Mouse (Mus musculus) lung, embryonic 15.5 days (tissue): Measurements from ENCODE around the gene 5830473C10Rik. TPM values are rescaled to one million over a fixed set of nuclear protein-coding genes. Genes with fewer than 3 reads are reported as not detected.

ENCODE experiments used
- ATAC-seq: fragments of 200-750 bp; cut with Nextera tagmentation; 2 replicates; pipeline ENCODE4 v1.8.0; 2017; ENCODE audit warnings: moderate number of reproducible peaks, borderline replicate concordance; ENCODE audit not compliant: low FRiP score, low TSS enrichment; ENCODE audit errors: extremely low read depth
- H3K27ac ChIP-seq: fragments of 300-500 bp; sonication (generic); 2 replicates; pipeline ENCODE4 v1.5.1; 2015; ENCODE audit warnings: moderate library complexity, mild to moderate bottlenecking, inconsistent platforms
- H3K27me3 ChIP-seq: fragments of 300-500 bp; sonication (generic); 2 replicates; pipeline ENCODE4 v1.6.1; 2015; ENCODE audit warnings: inconsistent platforms
- H3K36me3 ChIP-seq: fragments of 300-500 bp; sonication (generic); 2 replicates; pipeline ENCODE4 v1.6.1; 2015; ENCODE audit warnings: inconsistent platforms
- H3K4me1 ChIP-seq: fragments of 300-500 bp; sonication (generic); 2 replicates; pipeline ENCODE4 v1.6.1; 2015; ENCODE audit warnings: inconsistent platforms
- H3K4me2 ChIP-seq: fragments of 300-500 bp; sonication (generic); 2 replicates; pipeline ENCODE4 v1.6.1; 2015; ENCODE audit warnings: inconsistent platforms, mild to moderate bottlenecking, moderate library complexity
- H3K4me3 ChIP-seq: fragments of 300-500 bp; sonication (generic); 2 replicates; pipeline ENCODE4 v1.5.1; 2015; ENCODE audit warnings: mild to moderate bottlenecking, inconsistent platforms
- H3K9ac ChIP-seq: fragments of 300-500 bp; sonication (generic); 2 replicates; pipeline ENCODE4 v1.6.1; 2015; ENCODE audit warnings: inconsistent platforms
- H3K9me3 ChIP-seq: fragments of 300-500 bp; sonication (generic); 2 replicates; pipeline ENCODE4 v1.6.1; 2016; ENCODE audit warnings: inconsistent platforms
- WGBS: fragments of 180-500 bp; shearing (Covaris S2); methylation state at CpG from one replicate; pipeline ENCODE4 v1.1.7; 2015; 5-methylcytosine and 5-hydroxymethylcytosine counted together
- polyA plus RNA-seq: library from polyadenylated mRNA; unstranded; fragments of >200 nt; fragmentation: Nextera tagmentation; extraction: Ambion mirVana; gene quantifications from 2 replicates; pipeline ENCODE4 v1.2.1, GENCODE M21; 2015

The 5830473C10Rik gene
- 0.08 and 0.09 TPM in 2 replicates for polyA plus RNA-seq

- Histone ChIP-seq H3K27ac (no peak within 1 kb of the TSS), H3K9ac (no peak within 1 kb of the TSS), H3K36me3 (no peaks in the 10 kb centered on the region), H3K4me2 (no peak within 1 kb of the TSS), H3K4me1 (no peaks in the 10 kb centered on the region), H3K27me3 (no peaks in the 10 kb centered on the region), H3K4me3 (no peak within 1 kb of the TSS), H3K9me3 (no peaks in the 10 kb centered on the region)
- 78% methylated on average over 6 of the region's 6 CpGs for WGBS
- ATAC-seq = no peak
Measured at GRCm38 (mm10) chr5:90560743-90561142, at the start of gene 5830473C10Rik. 5830473C10Rik (plus strand) TSS chr5:90561107.

- H3K9ac ChIP-seq = no peak overlapping the region
- H3K4me2 ChIP-seq = no peak overlapping the region
- no peaks in the 10 kb centered on the region for H3K27me3 ChIP-seq
- no peak for ATAC-seq
- H3K36me3 ChIP-seq = no peaks in the 10 kb centered on the region
- H3K4me3 ChIP-seq = no peak overlapping the region
- no peak overlapping the region for H3K27ac ChIP-seq
- no peaks in the 10 kb centered on the region for H3K9me3 ChIP-seq
- H3K4me1 ChIP-seq = no peaks in the 10 kb centered on the region
- 78% methylated on average over 6 of the region's 6 CpGs for WGBS
Measured at GRCm38 (mm10) chr5:90512288-90512955, 48.5 kb upstream of the 5830473C10Rik start.

GRCm38 (mm10) chr5:90515561-90515960, 45.3 kb upstream of the 5830473C10Rik start:
- no peaks in the 10 kb centered on the region for H3K9me3 ChIP-seq
- WGBS = 82% methylated on average over 6 of the region's 6 CpGs
- H3K27ac ChIP-seq = no peak overlapping the region
- H3K4me1 ChIP-seq = no peaks in the 10 kb centered on the region
- no peaks in the 10 kb centered on the region for H3K36me3 ChIP-seq
- no peak overlapping the region for H3K4me2 ChIP-seq
- no peak overlapping the region for H3K4me3 ChIP-seq
- ATAC-seq = no peak
- H3K9ac ChIP-seq = no peak overlapping the region
- H3K27me3 ChIP-seq = no peaks in the 10 kb centered on the region

- H3K4me1 ChIP-seq = no peaks in the 10 kb centered on the region
- H3K36me3 ChIP-seq = no peaks in the 10 kb centered on the region
- 57% methylated on average over 6 of the region's 6 CpGs for WGBS
- H3K9ac ChIP-seq = no peak within 1 kb of the TSS
- no peak for ATAC-seq
- H3K4me2 ChIP-seq = no peak within 1 kb of the TSS
- no peaks in the 10 kb centered on the region for H3K27me3 ChIP-seq
- H3K27ac ChIP-seq = no peak within 1 kb of the TSS
- no peak within 1 kb of the TSS for H3K4me3 ChIP-seq
- no peaks in the 10 kb centered on the region for H3K9me3 ChIP-seq
Measured at GRCm38 (mm10) chr5:90518356-90519100, 42.4 kb upstream of the 5830473C10Rik start, which contains the start of gene Afm. Afm (plus strand) TSS chr5:90518932.

- no peak overlapping the region for H3K9ac ChIP-seq
- no peak overlapping the region for H3K4me2 ChIP-seq
- no peak overlapping the region for H3K4me3 ChIP-seq
- ATAC-seq = no peak
- H3K27me3 ChIP-seq = no peaks in the 10 kb centered on the region
- no peak overlapping the region for H3K27ac ChIP-seq
- WGBS = 77% methylated on average over 8 of the region's 8 CpGs
- no peaks in the 10 kb centered on the region for H3K9me3 ChIP-seq
- no peaks in the 10 kb centered on the region for H3K4me1 ChIP-seq
- H3K36me3 ChIP-seq = no peaks in the 10 kb centered on the region
Measured at GRCm38 (mm10) chr5:90551191-90551590, 9.7 kb upstream of the 5830473C10Rik start.

- Histone ChIP-seq H3K4me2 (no peak overlapping the region), H3K36me3 (no peaks in the 10 kb centered on the region), H3K27ac (no peak overlapping the region), H3K4me1 (no peaks in the 10 kb centered on the region), H3K4me3 (no peak overlapping the region), H3K9ac (no peak overlapping the region), H3K27me3 (no peaks in the 10 kb centered on the region), H3K9me3 (no peaks in the 10 kb centered on the region)
- 57% methylated on average over 3 of the region's 3 CpGs for WGBS
- no peak for ATAC-seq
Measured at GRCm38 (mm10) chr5:90556052-90556451, 4.9 kb upstream of the 5830473C10Rik start.

- Histone ChIP-seq H3K4me1 (no peaks in the 10 kb centered on the region), H3K36me3 (no peaks in the 10 kb centered on the region), H3K27me3 (no peaks in the 10 kb centered on the region), H3K4me2 (no peak overlapping the region), H3K9me3 (no peaks in the 10 kb centered on the region), H3K4me3 (no peak overlapping the region), H3K9ac (no peak overlapping the region), H3K27ac (no peak overlapping the region)
- ATAC-seq = no peak
- WGBS = 94% methylated on average over 11 of the region's 11 CpGs
Measured at GRCm38 (mm10) chr5:90561721-90562275, 891 bp downstream of the 5830473C10Rik start.

GRCm38 (mm10) chr5:90562880-90563279, 2.0 kb downstream of the 5830473C10Rik start:
- WGBS = 74% methylated on average over 4 of the region's 4 CpGs
- H3K36me3 ChIP-seq = no peaks in the 10 kb centered on the region
- ATAC-seq = no peak
- H3K9ac ChIP-seq = no peak overlapping the region
- no peaks in the 10 kb centered on the region for H3K9me3 ChIP-seq
- no peak overlapping the region for H3K27ac ChIP-seq
- H3K27me3 ChIP-seq = no peaks in the 10 kb centered on the region
- H3K4me2 ChIP-seq = no peak overlapping the region
- 0 out of 2 replicates have a peak, but pooled peaks cover 2% of the 10 kb centered on the region for H3K4me1 ChIP-seq
- H3K4me3 ChIP-seq = no peak overlapping the region

GRCm38 (mm10) chr5:90564161-90564560, 3.3 kb downstream of the 5830473C10Rik start:
- H3K9ac ChIP-seq = no peak overlapping the region
- no peak overlapping the region for H3K4me3 ChIP-seq
- no peaks in the 10 kb centered on the region for H3K9me3 ChIP-seq
- no peak overlapping the region for H3K27ac ChIP-seq
- no peak overlapping the region for H3K4me2 ChIP-seq
- H3K27me3 ChIP-seq = no peaks in the 10 kb centered on the region
- ATAC-seq = no peak
- no peaks in the 10 kb centered on the region for H3K36me3 ChIP-seq
- WGBS = 82% methylated on average over 4 of the region's 4 CpGs
- peaks cover 14% of the 10 kb centered on the region; the same call in 1 of the 2 replicates for H3K4me1 ChIP-seq

- Histone ChIP-seq H3K4me2 (no peak overlapping the region), H3K27me3 (no peaks in the 10 kb centered on the region), H3K27ac (no peak overlapping the region), H3K4me3 (no peak overlapping the region), H3K9me3 (no peaks in the 10 kb centered on the region), H3K9ac (no peak overlapping the region), H3K36me3 (no peaks in the 10 kb centered on the region), H3K4me1 (peaks cover 21% of the 10 kb centered on the region)
- ATAC-seq = no peak
- 67% methylated on average over 6 of the region's 6 CpGs for WGBS
Measured at GRCm38 (mm10) chr5:90565205-90565604, 4.3 kb downstream of the 5830473C10Rik start.

GRCm38 (mm10) chr5:90567788-90568187, 6.9 kb downstream of the 5830473C10Rik start:
- peaks cover 27% of the 10 kb centered on the region for H3K4me1 ChIP-seq
- no peak overlapping the region for H3K4me3 ChIP-seq
- H3K36me3 ChIP-seq = no peaks in the 10 kb centered on the region
- ATAC-seq = no peak
- WGBS = 50% methylated on average over 5 of the region's 5 CpGs
- no peaks in the 10 kb centered on the region for H3K27me3 ChIP-seq
- no peak overlapping the region for H3K4me2 ChIP-seq
- H3K27ac ChIP-seq = no peak overlapping the region
- H3K9me3 ChIP-seq = no peaks in the 10 kb centered on the region
- no peak overlapping the region for H3K9ac ChIP-seq

- no peak overlapping the region for H3K27ac ChIP-seq
- no peak overlapping the region for H3K9ac ChIP-seq
- H3K27me3 ChIP-seq = no peaks in the 10 kb centered on the region
- no peaks in the 10 kb centered on the region for H3K36me3 ChIP-seq
- H3K4me2 ChIP-seq = no peak overlapping the region
- ATAC-seq = peak; percentile 56; the same call in 1 of the 2 replicates
- peaks cover 27% of the 10 kb centered on the region for H3K4me1 ChIP-seq
- H3K4me3 ChIP-seq = no peak overlapping the region
- no peaks in the 10 kb centered on the region for H3K9me3 ChIP-seq
Measured at GRCm38 (mm10) chr5:90568338-90568737, 7.4 kb downstream of the 5830473C10Rik start.
